Mouse (Mus musculus) kidney, adult 11 months (tissue): ENCODE measurements around the gene Sox12.
"Not testable (repeated sequence)": the region's sequence is repeated elsewhere in the genome, so short reads cannot be mapped to it uniquely, and the experiment has no call there.

ENCODE experiments used
- DNase-seq: peaks from one replicate; pipeline ENCODE4 v3.0.0; 2022

The Sox12 gene

GRCm38 (mm10) chr2:152398691-152399090, 828 bp upstream of the Sox12 start:
- peak; percentile 97 for DNase-seq

GRCm38 (mm10) chr2:152397004-152397589, 766 bp downstream of the Sox12 start:
- DNase-seq: peak; percentile 81

DNA sequence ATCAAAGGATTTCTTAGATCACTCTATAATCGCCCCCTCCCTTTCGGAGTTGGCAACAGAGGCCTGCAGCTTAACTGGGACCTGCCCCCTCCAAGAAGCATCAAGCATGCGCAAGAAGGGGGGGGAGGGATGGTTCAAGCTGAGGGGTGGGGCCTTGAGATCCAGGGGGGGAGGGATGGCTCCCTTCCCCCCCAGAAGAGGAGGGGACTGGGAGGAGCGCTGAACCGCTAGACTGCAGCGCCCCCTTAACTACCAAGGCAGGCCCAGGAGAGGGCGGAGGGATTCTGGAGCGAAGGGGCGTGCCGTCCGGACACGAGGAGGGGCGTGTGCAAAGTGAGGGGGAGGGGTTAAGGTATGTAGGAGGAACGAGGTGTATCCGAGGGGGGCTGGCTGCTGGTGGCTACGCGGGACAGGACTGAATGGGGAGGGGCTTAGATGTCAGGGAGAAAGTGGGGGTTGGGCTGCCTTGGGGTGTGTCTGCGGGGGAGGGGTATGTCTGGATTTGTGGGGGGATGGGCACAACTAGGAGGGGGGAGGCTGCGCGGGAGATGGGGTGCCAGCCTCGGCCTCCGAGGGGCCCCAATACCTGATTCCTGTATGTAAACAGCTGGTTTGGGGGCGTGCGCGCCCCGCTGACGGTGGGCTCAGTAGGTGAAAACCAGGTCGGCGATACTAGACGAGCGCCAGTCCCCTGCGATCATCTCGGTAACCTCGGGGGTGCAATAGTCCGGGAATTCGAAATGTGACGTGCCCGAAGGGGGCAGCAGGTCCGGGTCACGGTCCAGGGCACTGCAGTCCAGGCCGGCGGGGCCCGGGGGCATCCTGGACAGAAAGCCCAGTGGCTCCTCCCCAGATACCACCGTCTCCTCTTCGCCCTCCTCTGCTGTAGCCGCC, 1.5 kb downstream of the Sox12 start:
- DNase-seq: peak; percentile 88

- no peak for DNase-seq
Measured at GRCm38 (mm10) chr2:152395271-152395920, 2.5 kb downstream of the Sox12 start.

GRCm38 (mm10) chr2:152393225-152394017, 4.4 kb downstream of the Sox12 start:
- no peak for DNase-seq

DNA sequence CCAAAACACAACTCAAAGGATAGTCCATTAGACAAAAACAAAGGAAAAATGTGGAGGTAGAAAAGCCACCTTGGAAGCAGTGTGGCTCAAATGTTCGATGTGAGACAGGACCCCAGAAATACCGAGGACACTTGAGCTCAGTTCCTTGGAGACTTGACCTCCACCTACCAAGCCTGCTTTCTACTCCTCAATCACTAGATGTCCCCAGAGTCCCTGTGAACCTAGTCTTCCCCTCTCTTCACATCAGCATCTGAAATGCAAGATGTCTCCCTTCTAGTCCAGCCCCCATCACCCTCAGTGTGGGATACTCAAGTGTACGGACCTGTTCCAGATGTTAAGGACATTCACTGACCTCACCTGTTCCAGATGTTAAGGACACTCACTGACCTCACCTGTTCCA, 5.1 kb downstream of the Sox12 start:
- peak; percentile 58 for DNase-seq

DNA sequence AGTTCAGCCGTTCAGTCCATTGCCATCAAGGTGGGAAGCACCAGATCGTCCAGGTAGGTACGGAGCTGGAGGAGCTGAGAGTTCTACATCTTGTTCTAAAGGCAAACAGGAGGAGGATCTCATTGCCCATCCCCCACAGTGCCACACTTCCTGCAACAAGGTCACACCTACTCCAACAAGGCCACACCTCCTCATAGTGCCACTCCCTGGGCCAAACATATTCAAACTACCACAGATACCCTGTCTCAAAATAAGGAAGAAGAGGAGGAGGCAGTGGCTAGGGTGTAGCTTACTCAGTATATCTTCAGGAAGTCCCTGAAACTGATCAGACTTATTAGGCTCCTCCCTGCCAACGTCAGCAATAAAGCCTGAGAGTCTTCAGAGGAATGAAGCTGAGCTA, 13.7 kb downstream of the Sox12 start:
- DNase-seq: no peak

DNA sequence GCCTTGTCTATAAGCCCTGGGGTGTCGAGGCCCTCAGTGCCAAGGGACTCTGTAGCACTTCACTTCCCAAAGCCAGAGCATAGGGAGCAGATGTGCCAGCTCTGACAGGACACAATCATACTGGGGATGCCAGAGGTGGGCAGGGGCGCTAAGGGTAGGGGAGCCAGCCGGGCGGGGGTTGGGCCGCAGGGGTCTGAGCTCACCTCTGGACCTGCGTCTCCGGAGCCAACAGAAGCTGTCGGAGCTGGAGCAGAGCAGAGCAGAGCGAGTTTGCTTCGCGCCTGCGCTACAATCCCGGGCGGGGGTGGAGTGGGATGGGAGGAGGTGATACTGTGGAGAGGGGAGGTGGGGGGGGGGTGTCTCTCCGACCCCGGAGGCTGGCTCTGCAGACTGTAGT, 21.5 kb downstream of the Sox12 start, which contains the start of gene Nrsn2:
Gene Nrsn2, minus strand, starts transcription at position 294 of the 397 bp plus-strand sequence.
- no peak for DNase-seq

GRCm38 (mm10) chr2:152375652-152376344, 22.1 kb downstream of the Sox12 start:
- no peak for DNase-seq

DNA sequence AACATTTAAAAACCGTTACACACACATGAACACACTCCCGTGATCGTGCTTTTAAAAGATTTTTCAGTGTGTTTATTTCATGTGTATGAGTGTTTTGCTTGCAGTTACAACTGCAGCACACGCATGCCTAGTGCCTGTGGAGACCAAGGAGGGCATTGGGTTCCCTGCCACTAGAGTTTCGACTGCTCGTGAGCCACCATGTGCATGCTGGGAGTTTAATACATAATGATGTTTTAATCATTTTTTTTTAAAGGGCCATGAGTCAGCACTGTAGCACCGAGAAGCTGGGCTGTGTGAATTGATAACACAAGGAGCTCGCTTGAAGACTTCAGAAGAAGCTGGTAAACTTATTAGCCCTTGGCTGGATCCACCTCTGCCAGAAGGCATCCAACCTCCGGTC, 24.3 kb downstream of the Sox12 start:
- no peak for DNase-seq

GRCm38 (mm10) chr2:152372661-152373060, 25.2 kb downstream of the Sox12 start:
- DNase-seq: no peak

DNA sequence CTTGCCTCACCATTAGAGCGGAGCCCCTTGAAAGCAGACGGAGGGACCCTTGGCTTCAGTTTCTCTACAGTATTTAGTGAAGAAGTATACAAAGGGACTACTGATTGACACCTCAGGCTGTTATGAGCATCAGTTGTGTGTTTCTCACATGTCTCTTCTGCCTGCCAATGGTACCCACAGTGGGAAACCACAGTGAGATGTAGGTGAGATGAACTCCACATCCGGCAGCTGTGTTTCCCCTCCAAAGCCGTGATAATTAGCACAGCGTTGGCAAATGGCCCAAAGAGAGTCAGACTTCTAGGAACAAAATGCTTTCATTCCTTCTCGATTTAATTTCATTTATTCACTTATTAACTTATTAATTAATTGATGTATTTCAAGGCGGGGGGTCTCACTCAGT, 25.8 kb downstream of the Sox12 start:
- DNase-seq: no peak

GRCm38 (mm10) chr2:152368532-152369140, 29.2 kb downstream of the Sox12 start:
- no peak for DNase-seq

- no peak for DNase-seq
Measured at GRCm38 (mm10) chr2:152367917-152368316, 29.9 kb downstream of the Sox12 start.

GRCm38 (mm10) chr2:152363245-152364147, 34.4 kb downstream of the Sox12 start:
- peak; percentile 94 for DNase-seq

- no peak for DNase-seq
Measured at GRCm38 (mm10) chr2:152361193-152361592, 36.7 kb downstream of the Sox12 start.

- DNase-seq: peak; percentile 85
Measured at GRCm38 (mm10) chr2:152360271-152360775, 37.5 kb downstream of the Sox12 start.

DNA sequence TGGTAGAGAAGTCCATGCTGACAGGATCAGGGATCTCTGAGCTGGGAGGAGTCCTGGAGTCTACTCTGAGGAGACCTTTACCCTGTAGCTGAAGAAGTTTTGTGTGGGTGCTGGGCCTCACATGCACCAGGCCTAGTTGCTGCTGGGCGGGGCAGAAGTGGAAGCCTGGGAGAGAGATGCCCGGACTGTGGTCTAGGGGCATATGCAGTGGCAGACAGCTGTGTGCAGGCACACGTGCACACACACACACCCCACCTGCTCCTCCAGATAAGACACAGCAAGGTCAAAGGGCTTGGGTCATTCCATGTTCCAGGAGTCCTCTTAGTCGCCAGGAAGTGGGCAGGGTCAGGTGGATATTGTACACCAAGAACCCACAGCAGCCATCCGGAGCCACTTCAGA, 38.2 kb downstream of the Sox12 start:
- peak; percentile 50 for DNase-seq

- not testable (repeated sequence) for DNase-seq
Measured at GRCm38 (mm10) chr2:152358977-152359376, 38.9 kb downstream of the Sox12 start.

- DNase-seq: no peak
Measured at GRCm38 (mm10) chr2:152357254-152357653, 40.6 kb downstream of the Sox12 start.
